In the genomic region with DNA sequence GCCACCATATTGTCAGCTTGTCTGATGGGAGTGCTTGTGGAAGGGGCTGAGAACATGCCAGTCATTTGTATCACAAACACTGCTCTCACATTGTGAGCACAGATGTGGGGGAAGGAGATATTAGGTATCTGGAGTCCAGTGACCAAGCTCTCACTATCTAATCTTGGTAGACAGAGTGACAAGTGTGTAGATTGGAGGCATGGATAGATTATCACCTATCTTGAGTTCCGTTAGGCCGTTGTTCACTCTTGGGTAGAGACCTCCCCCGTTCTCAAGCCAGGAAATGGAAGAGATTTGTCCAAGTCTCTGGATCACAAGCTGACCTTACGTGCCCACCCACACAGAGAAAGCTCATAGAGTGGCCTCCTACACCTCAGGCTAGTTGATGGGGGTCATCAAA, we compare ENCODE assay signal across 34 mouse cellular contexts.
"Had no signal": no experiment of that assay in that cellular context is flagged by ENCODE, and none has a peak within 500 bp of the region (broad histone marks: within the 10 kb centered on the region; RNA-seq: fewer than 3 reads in every experiment).

No protein-coding gene starts in this region.

- H3K27ac ChIP-seq: heart, embryonic 10.5 days; heart, embryonic 13.5 days; heart, embryonic 15.5 days; hindbrain, embryonic 10.5 days; hindbrain, embryonic 12.5 days; hindbrain, embryonic 13.5 days; hindbrain, embryonic 14.5 days; hindbrain, embryonic 15.5 days; hindbrain, postnatal 0 days; intestine, embryonic 15.5 days; kidney, embryonic 15.5 days; kidney, postnatal 0 days; layer of hippocampus, adult 2 months had no signal

- H3K27me3 ChIP-seq: heart, embryonic 12.5 days; heart, embryonic 13.5 days; heart, embryonic 15.5 days; hindbrain, embryonic 12.5 days; hindbrain, embryonic 13.5 days; hindbrain, embryonic 15.5 days; intestine, embryonic 15.5 days; kidney, embryonic 15.5 days had no signal

- ATAC-seq: hindbrain, embryonic 16.5 days; hindbrain, postnatal 0 days; inflammation-experienced regulatory T-cells, adult 6 months; intestine, embryonic 15.5 days; intestine, embryonic 16.5 days; intestine, postnatal 0 days had no signal

- H3K4me1 ChIP-seq: hindbrain, embryonic 12.5 days; hindbrain, embryonic 15.5 days had no signal

- H3K9me3 ChIP-seq: heart, embryonic 10.5 days; heart, embryonic 12.5 days; heart, embryonic 15.5 days; hindbrain, embryonic 15.5 days; intestine, embryonic 15.5 days; kidney, embryonic 15.5 days had no signal

- H3K36me3 ChIP-seq: heart, embryonic 10.5 days; heart, embryonic 12.5 days; heart, embryonic 13.5 days; heart, embryonic 15.5 days; hindbrain, embryonic 10.5 days; hindbrain, embryonic 12.5 days; hindbrain, embryonic 13.5 days; hindbrain, embryonic 15.5 days; intestine, embryonic 15.5 days; kidney, embryonic 15.5 days had no signal

- DNase-seq: heart, postnatal 10 days; heart, postnatal 14 days; heart, postnatal 36 days; heart, postnatal 4 days; kidney, adult 11 months; kidney, adult 18-20 months; kidney, adult 2 months; kidney, adult 8-10 months; kidney, adult 9 months; kidney, postnatal 10 days; kidney, postnatal 14 days; kidney, postnatal 25 days; kidney, postnatal 36 days; kidney, postnatal 4 days; layer of hippocampus, adult 9-11 months; layer of hippocampus, postnatal 36 days had no signal

- H3K9ac ChIP-seq: heart, embryonic 12.5 days; heart, embryonic 13.5 days; heart, embryonic 15.5 days; hindbrain, embryonic 12.5 days; hindbrain, embryonic 13.5 days; hindbrain, embryonic 14.5 days; hindbrain, embryonic 15.5 days; intestine, embryonic 15.5 days; kidney, embryonic 15.5 days had no signal

- H3K4me3 ChIP-seq: heart, embryonic 10.5 days; heart, embryonic 12.5 days; heart, embryonic 13.5 days; heart, embryonic 15.5 days; hindbrain, embryonic 10.5 days; hindbrain, embryonic 12.5 days; hindbrain, embryonic 13.5 days; hindbrain, embryonic 15.5 days; intestine, embryonic 15.5 days; kidney, embryonic 15.5 days; layer of hippocampus, adult 2 months had no signal
